Mouse (Mus musculus): ENCODE measurements around the gene Bcat1. TPM values are rescaled to one million over a fixed set of nuclear protein-coding genes. Genes with fewer than 3 reads are reported as not detected.

Gene Bcat1
- not detected in 2 replicates for polyA plus RNA-seq (2012)

DNA sequence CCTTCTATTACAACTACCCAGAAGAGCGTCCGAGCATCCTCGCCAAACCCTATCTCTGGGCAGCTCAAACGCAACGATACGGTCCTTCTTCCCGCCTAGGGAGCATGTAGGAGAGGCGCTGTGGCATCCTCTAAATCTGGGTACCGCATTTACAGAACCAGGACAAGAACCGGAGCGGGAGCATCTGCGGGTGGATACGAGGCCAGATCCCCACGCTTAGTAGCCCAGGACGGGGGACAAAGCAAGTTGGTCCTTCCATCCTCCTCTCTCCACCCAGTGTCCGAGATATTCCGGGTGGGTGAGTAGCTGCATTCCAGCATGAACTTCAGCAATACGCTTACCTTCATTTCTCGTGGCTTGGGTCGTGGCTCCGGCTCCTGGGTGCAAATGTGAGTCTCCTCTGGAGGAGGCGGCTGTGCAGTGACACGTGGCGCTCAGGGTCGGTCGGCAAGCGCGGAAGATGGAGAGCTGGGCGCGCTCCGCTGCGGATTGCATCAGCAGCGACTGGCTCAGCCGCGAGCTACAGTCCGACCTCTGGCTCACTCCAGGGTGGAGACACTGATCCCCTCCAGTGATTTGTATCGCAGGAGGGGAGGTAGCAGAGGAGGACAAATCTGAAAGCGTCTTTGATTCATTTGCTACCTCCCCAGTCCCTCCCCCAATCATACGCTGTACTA is at the start of gene Bcat1:
Gene Bcat1 (minus strand): TSS at position 637 of the 677 bp plus-strand sequence.
- TF ChIP-seq GATA1 (IDR thresholded peaks at IDR 0.05; ENCODE audit: low read length) = no peak

GRCm38 (mm10) chr6:145125591-145126113 is 49.7 kb upstream of the Bcat1 start:
- TF ChIP-seq GATA1 (IDR thresholded peaks at IDR 0.05; ENCODE audit: low read length) = no peak

GRCm38 (mm10) chr6:145124621-145125020 is 48.6 kb upstream of the Bcat1 start:
- no peak for TF ChIP-seq GATA1 (IDR thresholded peaks at IDR 0.05; ENCODE audit: low read length)

DNA sequence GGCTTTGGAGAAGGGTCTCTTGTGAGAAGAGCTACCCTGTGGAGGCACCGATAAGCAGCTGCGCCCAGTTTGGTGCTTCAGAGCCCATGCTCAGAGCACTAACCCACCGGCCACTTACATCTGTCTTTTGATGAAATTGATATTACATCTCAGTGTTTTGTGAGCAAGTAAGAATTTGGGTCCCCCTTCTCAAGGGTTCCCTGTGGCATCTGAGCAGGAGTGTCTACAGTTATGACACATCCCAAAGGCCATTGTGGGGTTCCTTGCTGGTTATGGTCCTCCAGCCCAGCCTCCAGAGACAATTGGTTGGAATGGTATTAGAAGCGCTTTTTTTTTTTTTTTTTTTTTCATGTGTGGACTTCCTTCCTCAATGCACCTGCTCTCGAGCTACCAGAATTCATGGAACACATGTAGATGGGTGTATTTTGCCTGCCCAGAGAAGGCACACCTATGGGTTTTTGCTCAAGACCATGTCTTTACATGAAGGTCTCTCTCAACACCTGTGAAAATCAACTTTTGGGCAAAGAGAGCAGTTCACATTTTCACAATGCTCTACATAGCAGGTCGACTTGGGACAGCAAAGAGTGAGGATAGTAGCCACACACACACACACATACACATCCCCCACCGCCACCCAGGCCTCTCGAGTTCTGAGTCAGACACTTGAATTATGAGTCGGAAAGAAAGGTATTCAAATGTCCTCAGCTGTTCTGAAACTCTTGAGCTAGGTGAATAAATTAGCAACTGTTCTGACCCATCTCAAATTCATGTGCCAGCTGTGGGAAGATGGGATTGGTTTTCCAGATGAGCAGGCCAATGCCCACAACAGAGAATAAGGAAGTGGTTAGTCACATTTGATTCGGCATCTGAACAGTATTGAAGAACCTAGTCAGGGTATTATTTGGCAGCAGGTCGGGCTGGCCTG is 47.4 kb upstream of the Bcat1 start:
- TF ChIP-seq GATA1 (IDR thresholded peaks at IDR 0.05; ENCODE audit: low read length) = no peak

- TF ChIP-seq GATA1 (IDR thresholded peaks at IDR 0.05; ENCODE audit: low read length) = no peak
Measured at GRCm38 (mm10) chr6:145122423-145123059, 46.6 kb upstream of the Bcat1 start.

- TF ChIP-seq GATA1 (IDR thresholded peaks at IDR 0.05; ENCODE audit: low read length) = no peak
Measured at GRCm38 (mm10) chr6:145121590-145122420, 45.8 kb upstream of the Bcat1 start.

- TF ChIP-seq GATA1 (IDR thresholded peaks at IDR 0.05; ENCODE audit: low read length) = no peak
Measured at GRCm38 (mm10) chr6:145120787-145121589, 45.0 kb upstream of the Bcat1 start.

DNA sequence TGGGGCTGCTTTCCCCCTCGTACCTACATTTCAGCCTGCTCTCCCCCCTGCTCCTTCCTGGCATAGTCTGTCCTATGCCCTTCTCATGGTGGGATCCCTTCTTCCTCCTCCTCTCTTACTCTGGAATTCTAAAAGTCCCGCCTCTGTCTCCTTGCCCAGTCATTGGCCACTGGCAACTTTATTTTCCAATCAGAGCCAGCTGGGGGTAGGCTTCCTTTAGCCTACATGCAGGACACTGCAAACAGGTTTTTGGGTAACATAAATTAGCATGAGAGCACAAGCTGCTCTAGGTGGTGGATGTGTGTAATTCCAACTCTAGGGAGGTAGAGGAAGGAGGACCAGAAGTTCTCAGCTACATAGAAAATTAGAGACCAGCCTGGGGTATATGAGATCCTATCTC is 44.1 kb upstream of the Bcat1 start:
- TF ChIP-seq GATA1 (IDR thresholded peaks at IDR 0.05; ENCODE audit: low read length) = no peak

- no peak for TF ChIP-seq GATA1 (IDR thresholded peaks at IDR 0.05; ENCODE audit: low read length)
Measured at GRCm38 (mm10) chr6:145116098-145116672, 40.2 kb upstream of the Bcat1 start.

DNA sequence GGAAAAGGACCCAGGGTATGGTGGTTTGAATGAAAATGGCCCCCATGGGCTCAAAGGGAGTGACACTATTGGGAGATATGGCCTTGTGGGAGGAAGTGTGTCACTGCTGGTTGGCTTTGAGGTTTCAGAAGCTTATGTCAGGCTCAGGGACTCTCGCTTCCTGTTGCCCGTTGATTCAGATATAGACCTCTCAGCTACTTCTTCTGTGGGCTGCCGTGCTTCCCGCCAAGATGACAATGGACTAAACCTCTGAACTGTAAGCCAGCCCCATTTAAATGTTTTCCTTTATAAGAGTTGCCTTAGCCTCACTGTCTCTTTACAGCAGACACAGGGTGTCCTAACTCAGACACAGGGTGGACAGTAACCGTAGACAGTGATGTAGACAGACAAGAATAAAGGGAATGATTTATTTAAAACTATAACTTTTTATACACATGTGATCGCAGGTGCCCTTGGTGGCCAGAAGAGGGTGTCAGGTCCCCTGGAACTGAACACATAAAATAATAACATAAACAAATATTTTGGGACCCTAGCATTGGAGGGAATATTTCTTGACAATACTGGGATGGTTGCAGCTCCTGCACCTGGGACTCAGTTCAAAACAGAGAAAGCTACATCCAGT is 39.6 kb upstream of the Bcat1 start, which contains the start of gene Lrmp:
Gene Lrmp (plus strand): TSS at position 178 of the 622 bp plus-strand sequence.
- TF ChIP-seq GATA1 (IDR thresholded peaks at IDR 0.05; ENCODE audit: low read length) = no peak

DNA sequence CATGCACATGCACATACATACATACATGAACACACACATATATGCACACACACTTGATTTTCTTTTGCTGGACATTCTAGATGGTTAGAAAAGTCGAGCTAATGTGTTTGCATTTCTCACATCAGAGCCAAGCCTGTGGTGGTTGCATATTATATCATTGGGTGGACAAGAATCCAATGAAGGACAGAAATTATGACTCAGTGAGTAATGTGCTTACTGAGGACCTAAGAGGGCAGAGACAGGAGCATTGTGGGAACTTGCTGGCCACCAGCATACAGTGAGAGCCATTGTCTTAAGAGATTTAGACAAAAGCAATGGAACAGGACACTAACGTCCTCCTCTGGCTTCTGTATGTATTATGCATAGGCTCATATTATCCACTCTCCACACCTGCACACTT is 38.6 kb upstream of the Bcat1 start:
- no peak for TF ChIP-seq GATA1 (IDR thresholded peaks at IDR 0.05; ENCODE audit: low read length)

DNA sequence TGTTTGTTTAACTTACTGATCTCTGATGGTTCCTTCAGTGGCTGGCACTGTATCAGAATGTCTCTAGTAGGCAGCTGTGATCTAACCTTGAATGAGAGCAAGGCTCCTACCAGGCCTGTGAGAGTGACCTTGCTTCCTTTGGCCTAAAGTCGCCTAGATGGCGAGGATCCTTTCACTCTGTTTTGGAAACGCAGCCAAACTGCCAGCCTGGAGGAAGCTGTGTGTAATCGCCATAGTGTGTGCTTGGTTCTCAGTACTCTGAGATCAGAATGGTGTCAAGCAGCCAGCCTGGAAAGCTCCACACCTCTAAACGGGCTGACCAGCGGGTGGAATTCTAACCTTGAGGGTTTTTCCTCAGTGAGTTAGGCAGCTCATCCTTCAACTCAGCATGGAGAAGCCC is 36.9 kb upstream of the Bcat1 start:
- no peak for TF ChIP-seq GATA1 (IDR thresholded peaks at IDR 0.05; ENCODE audit: low read length)

GRCm38 (mm10) chr6:145110786-145111185 is 34.8 kb upstream of the Bcat1 start:
- TF ChIP-seq GATA1 (IDR thresholded peaks at IDR 0.05; ENCODE audit: low read length) = no peak
